Mouse (Mus musculus): ENCODE data around the gene Ehd3. TPM values are rescaled to one million over a fixed set of nuclear protein-coding genes. Genes with fewer than 3 reads are reported as not detected.

Gene Ehd3
- total and polyA plus RNA-seq, 2 experiments from 2014 or later: 27.6 to 46.5 TPM

DNA sequence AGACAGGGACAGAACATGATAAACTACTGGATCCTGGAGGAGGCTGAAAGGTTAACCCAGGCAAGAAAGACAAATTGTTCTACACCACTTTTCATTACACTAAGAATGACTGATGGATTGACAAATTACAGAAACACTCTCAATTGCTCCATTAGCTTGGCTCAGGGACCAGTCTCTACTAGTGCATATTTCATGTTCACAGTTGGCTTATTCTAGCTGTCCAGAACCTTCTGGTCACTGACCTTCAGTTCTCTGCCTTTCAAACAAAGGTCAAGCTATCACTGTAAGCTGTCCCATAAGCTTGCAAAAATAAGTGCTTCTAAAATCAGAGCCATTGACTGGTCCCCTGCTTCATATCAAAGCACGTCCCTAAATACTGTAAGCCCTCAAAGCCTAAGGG lies 39.0 kb downstream of the Ehd3 start:
- Histone ChIP-seq H3K27me3 (ENCODE audit: insufficient read depth, low read length) (no peaks in the 10 kb centered on the region), H3K4me3 (ENCODE audit: low read depth, low read length) (no peak overlapping the region)
- 89% methylated on average over 1 of the region's 1 CpGs for WGBS

GRCm38 (mm10) chr17:73845632-73846031 lies 41.7 kb downstream of the Ehd3 start:
- H3K36me3 ChIP-seq (ENCODE audit: insufficient read depth, low read length): no peaks in the 10 kb centered on the region
- no peaks in the 10 kb centered on the region for H3K9me3 ChIP-seq (ENCODE audit: low read length)
- ATAC-seq (ENCODE audit: low FRiP score): no peak
- no peaks in the 10 kb centered on the region for H3K4me1 ChIP-seq (ENCODE audit: insufficient read depth, low read length)
- no peak overlapping the region for H3K9ac ChIP-seq (replicated peaks; ENCODE audit: low read length, poor library complexity, severe bottlenecking)
- TF ChIP-seq CTCF (IDR thresholded peaks at IDR 0.05): no peak
- H3K27me3 ChIP-seq (ENCODE audit: insufficient read depth, low read length): no peaks in the 10 kb centered on the region
- 71% methylated on average over 3 of the region's 3 CpGs for WGBS
- DNase-seq (ENCODE audit: low spot score): no peak
- no peak overlapping the region for H3K27ac ChIP-seq (ENCODE audit: low read depth, low read length)
- no peak overlapping the region for H3K4me3 ChIP-seq (ENCODE audit: low read depth, low read length)
- no peak overlapping the region for H3K4me2 ChIP-seq (ENCODE audit: low read depth, low read length, poor library complexity, severe bottlenecking)

More for the DNA sequence above, 39.0 kb downstream of the Ehd3 start:
- TF ChIP-seq CTCF (IDR thresholded peaks at IDR 0.05): no peak
- DNase-seq (ENCODE audit: low spot score) (no peak), ATAC-seq (ENCODE audit: low FRiP score) (no peak)
- H3K4me2 ChIP-seq (ENCODE audit: low read depth, low read length, poor library complexity, severe bottlenecking): no peak overlapping the region
- H3K27ac ChIP-seq (ENCODE audit: low read depth, low read length): no peak overlapping the region
- H3K4me1 ChIP-seq (ENCODE audit: insufficient read depth, low read length): no peaks in the 10 kb centered on the region
- no peaks in the 10 kb centered on the region for H3K9me3 ChIP-seq (ENCODE audit: low read length)
- no peaks in the 10 kb centered on the region for H3K36me3 ChIP-seq (ENCODE audit: insufficient read depth, low read length)
- no peak overlapping the region for H3K9ac ChIP-seq (replicated peaks; ENCODE audit: low read length, poor library complexity, severe bottlenecking)

- DNase-seq (ENCODE audit: low spot score): no peak
- Histone ChIP-seq H3K4me3 (ENCODE audit: low read depth, low read length) (no peak overlapping the region), H3K9me3 (ENCODE audit: low read length) (no peaks in the 10 kb centered on the region), H3K27me3 (ENCODE audit: insufficient read depth, low read length) (no peaks in the 10 kb centered on the region), H3K4me2 (ENCODE audit: low read depth, low read length, poor library complexity, severe bottlenecking) (no peak overlapping the region), H3K9ac (replicated peaks; ENCODE audit: low read length, poor library complexity, severe bottlenecking) (no peak overlapping the region), H3K4me1 (ENCODE audit: insufficient read depth, low read length) (no peaks in the 10 kb centered on the region), H3K36me3 (ENCODE audit: insufficient read depth, low read length) (no peaks in the 10 kb centered on the region), H3K27ac (ENCODE audit: low read depth, low read length) (no peak overlapping the region)
- no peak for TF ChIP-seq CTCF (IDR thresholded peaks at IDR 0.05)
- 91% methylated on average over 1 of the region's 1 CpGs for WGBS
- ATAC-seq (ENCODE audit: low FRiP score): no peak
These were observed 43.5 kb downstream of the Ehd3 start for GRCm38 (mm10) chr17:73847399-73847798.

DNA sequence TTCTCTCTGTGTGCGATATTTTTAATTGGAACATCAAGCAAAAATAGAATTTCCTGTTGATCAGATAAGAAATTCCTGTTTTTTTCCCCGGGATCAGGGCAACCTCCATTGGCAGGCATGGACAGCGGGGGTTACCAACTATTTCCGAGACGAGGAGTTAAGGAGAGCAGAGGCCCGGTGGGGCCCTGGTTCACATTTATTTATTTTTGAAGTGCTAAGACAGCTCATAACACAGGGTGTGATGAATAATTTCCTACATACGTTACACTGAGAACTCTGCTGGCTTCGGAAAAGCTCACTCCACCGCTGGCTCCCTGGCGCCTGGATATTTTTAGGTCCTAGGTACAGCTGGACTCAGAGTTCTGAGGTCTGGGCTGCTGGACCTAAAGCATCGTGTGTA lies 49.1 kb downstream of the Ehd3 start:
- no peak overlapping the region for H3K27ac ChIP-seq (ENCODE audit: low read depth, low read length)
- TF ChIP-seq CTCF (IDR thresholded peaks at IDR 0.05): no peak
- H3K4me1 ChIP-seq (ENCODE audit: insufficient read depth, low read length): no peaks in the 10 kb centered on the region
- no peaks in the 10 kb centered on the region for H3K36me3 ChIP-seq (ENCODE audit: insufficient read depth, low read length)
- H3K27me3 ChIP-seq (ENCODE audit: insufficient read depth, low read length): no peaks in the 10 kb centered on the region
- H3K4me3 ChIP-seq (ENCODE audit: low read depth, low read length): no peak overlapping the region
- H3K9me3 ChIP-seq (ENCODE audit: low read length): peaks cover 5% of the 10 kb centered on the region; the same call in 1 of the 2 replicates
- DNase-seq (ENCODE audit: low spot score) (no peak), ATAC-seq (ENCODE audit: low FRiP score) (no peak)
- 81% methylated on average over 11 of the region's 11 CpGs for WGBS
- no peak overlapping the region for H3K4me2 ChIP-seq (ENCODE audit: low read depth, low read length, poor library complexity, severe bottlenecking)
- H3K9ac ChIP-seq (replicated peaks; ENCODE audit: low read length, poor library complexity, severe bottlenecking): no peak overlapping the region

- no peak for DNase-seq (ENCODE audit: low spot score)
- Histone ChIP-seq H3K4me2 (ENCODE audit: low read depth, low read length, poor library complexity, severe bottlenecking) (no peak overlapping the region), H3K9ac (replicated peaks; ENCODE audit: low read length, poor library complexity, severe bottlenecking) (no peak overlapping the region), H3K4me3 (ENCODE audit: low read depth, low read length) (no peak overlapping the region), H3K9me3 (ENCODE audit: low read length) (peaks cover 5% of the 10 kb centered on the region; the same call in 1 of the 2 replicates), H3K36me3 (ENCODE audit: insufficient read depth, low read length) (no peaks in the 10 kb centered on the region), H3K27me3 (ENCODE audit: insufficient read depth, low read length) (no peaks in the 10 kb centered on the region), H3K4me1 (ENCODE audit: insufficient read depth, low read length) (no peaks in the 10 kb centered on the region), H3K27ac (ENCODE audit: low read depth, low read length) (no peak overlapping the region)
- ATAC-seq (ENCODE audit: low FRiP score): no peak
- no peak for TF ChIP-seq CTCF (IDR thresholded peaks at IDR 0.05)
- WGBS: 34% methylated on average over 4 of the region's 4 CpGs
These were observed 49.8 kb downstream of the Ehd3 start for GRCm38 (mm10) chr17:73853717-73854116.

- no peak for DNase-seq (ENCODE audit: low spot score)
- no peaks in the 10 kb centered on the region for H3K36me3 ChIP-seq (ENCODE audit: insufficient read depth, low read length)
- no peak for TF ChIP-seq CTCF (IDR thresholded peaks at IDR 0.05)
- H3K27me3 ChIP-seq (ENCODE audit: insufficient read depth, low read length): no peaks in the 10 kb centered on the region
- no peak overlapping the region for H3K4me3 ChIP-seq (ENCODE audit: low read depth, low read length)
- no peak overlapping the region for H3K27ac ChIP-seq (ENCODE audit: low read depth, low read length)
- no peak for ATAC-seq (ENCODE audit: low FRiP score)
- H3K4me2 ChIP-seq (ENCODE audit: low read depth, low read length, poor library complexity, severe bottlenecking): no peak overlapping the region
- 93% methylated on average over 9 of the region's 9 CpGs for WGBS
- H3K9ac ChIP-seq (replicated peaks; ENCODE audit: low read length, poor library complexity, severe bottlenecking): no peak overlapping the region
- H3K9me3 ChIP-seq (ENCODE audit: low read length): no peaks in the 10 kb centered on the region
- no peaks in the 10 kb centered on the region for H3K4me1 ChIP-seq (ENCODE audit: insufficient read depth, low read length)
These were observed 65.2 kb downstream of the Ehd3 start for GRCm38 (mm10) chr17:73869008-73869685.
